Mouse (Mus musculus) heart, adult 11 months (tissue): ENCODE data around the gene Neu1.
"Not testable (repeated sequence)": the region's sequence is repeated elsewhere in the genome, so short reads cannot be mapped to it uniquely, and the experiment has no call there.

Experiments used
- DNase-seq: peaks from one replicate; pipeline ENCODE4 v3.0.0; 2022

Neu1 gene

DNA sequence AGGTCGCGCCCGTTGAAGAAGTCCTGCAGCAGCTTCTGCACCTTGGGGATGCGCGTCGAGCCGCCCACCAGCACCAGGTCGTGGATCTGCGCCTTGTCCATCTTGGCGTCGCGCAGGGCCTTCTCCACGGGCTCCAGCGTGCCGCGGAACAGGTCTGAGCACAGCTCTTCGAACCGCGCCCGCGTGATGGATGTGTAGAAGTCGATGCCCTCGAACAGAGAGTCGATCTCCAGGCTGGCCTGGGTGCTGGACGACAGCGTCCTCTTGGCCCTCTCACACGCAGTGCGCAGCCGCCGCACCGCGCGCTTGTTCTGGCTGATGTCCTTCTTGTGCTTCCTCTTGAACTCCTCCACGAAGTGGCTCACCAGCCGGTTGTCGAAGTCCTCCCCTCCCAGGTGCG is 39.8 kb downstream of the Neu1 start:
- peak; percentile 91 for DNase-seq

DNA sequence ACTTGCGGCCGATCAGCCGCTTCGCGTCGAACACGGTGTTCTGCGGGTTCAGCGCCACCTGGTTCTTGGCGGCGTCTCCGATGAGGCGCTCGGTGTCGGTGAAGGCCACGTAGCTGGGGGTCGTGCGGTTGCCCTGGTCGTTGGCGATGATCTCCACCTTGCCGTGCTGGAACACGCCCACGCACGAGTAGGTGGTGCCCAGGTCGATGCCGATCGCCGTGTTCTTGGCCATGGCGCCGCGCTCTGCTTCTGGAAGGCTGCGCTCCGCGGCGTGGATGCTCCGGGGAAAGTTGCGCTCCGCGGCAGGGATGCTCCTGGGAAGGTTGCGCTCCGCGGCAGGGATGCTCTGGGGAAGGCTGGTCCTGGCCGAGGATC is 40.6 kb downstream of the Neu1 start:
- not testable (repeated sequence) for DNase-seq

DNA sequence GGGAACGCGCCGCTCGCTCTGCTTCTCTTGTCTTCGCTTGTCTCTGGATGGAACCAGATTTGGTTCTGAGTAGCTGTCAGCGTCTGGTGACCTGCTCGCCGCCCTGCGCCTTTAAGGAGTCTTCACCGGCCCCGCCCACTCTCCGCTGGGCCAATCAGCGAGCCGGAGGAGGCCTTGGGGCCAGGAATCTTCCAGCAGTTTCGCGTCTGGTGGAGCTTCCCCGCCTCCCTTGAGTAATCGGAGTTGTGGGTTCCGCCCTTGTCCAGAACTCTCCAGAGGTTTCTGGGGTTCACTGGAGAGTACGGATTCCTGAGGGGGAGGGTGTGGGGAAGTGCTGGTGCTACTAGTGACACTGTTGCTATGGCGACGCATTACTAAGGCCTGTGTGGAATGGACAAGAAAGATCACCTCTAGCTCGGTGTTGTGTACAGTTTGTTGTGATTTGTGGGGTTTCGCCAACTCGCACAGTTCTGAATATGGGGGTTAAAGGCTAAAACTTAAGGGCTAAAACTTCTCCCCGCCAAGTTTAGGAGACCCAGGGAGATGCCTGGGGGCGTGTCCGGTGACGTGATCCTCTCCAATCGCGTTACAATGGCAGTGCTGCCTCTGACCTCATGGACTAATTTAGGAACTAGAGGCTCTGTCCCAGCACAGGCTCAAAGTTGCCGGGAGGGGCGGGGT is 41.2 kb downstream of the Neu1 start, which contains the start of the genes Hspa1a and Hspa1l:
Gene Hspa1a, minus strand, starts transcription at position 88 of the 681 bp plus-strand sequence.
Gene Hspa1l, plus strand, starts transcription at position 635 of the 681 bp plus-strand sequence.
- DNase-seq, result peak; percentile 100

DNA sequence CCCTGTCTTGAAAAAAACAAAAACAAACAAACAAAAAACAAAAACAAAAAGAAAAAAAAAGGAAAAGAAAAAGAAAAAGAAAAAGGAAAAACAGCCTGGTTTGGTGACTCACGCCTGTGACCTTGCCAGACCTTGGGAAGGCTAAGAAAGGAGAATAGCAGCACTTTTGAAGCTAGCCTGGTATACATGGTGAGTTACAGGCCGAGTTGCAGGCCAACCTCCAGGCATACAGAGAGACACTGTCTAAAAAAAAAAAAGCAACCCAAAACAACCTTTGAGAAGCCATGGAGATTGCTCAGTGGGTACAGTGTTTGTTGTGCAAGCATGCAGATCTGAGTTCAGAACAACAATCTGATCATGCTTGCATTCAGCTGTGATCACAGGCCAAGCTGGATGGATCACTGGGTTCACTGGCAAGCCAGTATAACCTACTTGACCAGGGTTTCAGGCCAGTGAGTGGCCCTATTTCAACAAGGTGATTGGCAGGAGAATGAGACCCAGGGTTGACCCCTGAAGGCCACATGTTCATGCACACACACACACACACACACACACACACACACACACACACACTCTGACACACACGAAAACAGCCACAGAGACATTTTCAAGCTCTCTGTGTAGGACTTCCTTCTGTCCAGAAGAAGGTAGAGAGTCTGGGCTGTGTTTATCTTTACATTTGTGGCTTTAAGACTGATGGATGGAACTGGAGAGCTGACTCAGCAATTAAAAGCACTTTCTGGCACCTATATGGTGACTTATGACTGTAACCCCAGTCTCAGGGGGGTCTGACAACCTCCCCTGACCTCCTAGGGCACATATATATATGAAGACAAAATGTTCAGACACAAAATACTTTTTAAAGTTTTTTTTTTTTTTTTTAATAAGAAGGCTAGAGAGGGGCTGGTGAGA is 44.8 kb downstream of the Neu1 start:
- no peak for DNase-seq

DNA sequence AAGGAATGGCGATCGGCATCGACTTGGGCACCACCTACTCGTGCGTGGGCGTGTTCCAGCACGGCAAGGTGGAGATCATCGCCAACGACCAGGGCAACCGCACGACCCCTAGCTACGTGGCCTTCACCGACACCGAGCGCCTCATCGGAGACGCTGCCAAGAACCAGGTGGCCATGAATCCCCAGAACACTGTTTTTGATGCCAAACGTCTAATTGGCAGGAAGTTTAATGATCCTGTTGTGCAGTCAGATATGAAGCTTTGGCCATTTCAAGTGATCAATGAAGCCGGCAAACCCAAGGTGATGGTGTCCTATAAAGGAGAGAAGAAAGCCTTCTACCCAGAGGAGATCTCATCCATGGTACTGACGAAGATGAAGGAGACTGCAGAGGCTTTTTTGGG is 45.9 kb downstream of the Neu1 start:
- peak; percentile 89 for DNase-seq

DNA sequence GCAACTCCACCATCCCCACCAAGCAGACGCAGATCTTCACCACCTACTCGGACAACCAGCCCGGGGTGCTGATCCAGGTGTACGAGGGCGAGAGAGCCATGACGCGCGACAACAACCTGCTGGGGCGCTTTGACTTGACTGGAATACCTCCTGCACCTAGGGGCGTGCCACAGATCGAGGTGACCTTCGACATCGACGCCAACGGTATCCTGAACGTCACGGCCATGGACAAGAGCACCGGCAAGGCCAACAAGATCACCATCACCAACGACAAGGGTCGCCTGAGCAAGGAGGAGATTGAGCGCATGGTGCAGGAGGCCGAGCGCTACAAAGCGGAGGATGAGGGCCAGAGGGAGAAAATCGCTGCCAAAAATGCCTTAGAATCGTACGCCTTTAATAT is 47.2 kb downstream of the Neu1 start:
- DNase-seq, result peak; percentile 91

DNA sequence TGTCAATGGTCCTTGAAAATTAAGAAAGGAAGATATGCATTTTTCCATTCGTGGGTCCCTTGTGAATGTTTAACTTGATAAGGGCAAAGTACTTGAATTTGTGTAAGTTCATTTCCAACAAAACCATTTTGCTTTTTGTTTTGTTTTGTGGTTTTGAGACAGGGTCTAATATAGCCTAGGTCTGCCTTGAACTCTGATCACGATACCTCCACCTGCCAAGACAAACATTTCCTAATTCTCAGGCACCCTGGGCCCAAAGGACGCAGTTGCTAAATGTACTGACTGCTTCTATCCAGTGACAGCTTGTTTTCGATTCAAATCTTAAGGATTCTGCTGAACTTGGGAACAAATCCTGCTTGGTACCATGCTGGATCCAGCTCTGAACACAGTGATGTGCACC is 48.6 kb downstream of the Neu1 start:
- DNase-seq, result no peak

DNA sequence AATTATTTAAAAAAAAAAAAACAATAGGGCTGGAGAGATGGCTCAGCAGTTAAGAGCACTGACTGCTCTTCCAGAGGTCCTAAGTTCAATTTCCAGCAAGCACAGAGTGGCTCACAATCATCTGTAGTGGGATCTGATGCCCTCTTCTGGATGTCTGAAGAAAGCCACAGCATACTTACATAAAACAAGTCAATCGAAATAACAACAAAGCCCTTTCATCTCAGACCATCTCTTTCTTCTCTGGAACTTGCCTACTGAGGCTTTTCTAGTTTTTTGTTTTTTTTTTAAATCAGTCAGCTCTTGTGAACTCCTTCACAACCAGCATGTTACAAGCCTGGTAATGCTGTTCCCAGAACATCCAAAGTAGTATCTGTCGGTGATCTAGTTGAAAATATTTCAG is 49.6 kb downstream of the Neu1 start:
- DNase-seq, result no peak

DNA sequence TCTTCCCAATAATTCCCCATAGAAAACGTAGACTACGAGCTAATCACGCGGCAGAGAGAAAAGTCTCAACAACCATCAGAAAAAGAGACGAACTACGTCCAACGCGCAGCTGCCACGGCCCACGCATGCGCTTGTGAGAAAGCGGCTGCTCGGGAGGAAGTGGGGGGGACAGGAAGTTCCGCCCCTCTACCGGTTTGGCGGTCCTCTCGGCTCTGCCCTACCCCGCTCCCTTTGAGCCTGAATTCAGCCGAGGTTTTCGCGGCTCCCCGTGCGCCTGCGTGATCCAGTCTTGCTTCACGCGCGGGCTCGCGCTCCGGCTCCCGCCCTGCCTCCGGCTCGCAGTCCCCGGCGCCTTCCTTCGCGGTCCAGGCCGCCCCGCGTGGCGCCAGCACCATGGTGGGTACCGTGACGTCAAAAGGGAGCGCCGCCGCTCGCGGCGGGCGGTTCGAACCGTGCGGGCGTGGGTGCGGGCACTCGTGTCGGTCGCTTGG is 50.7 kb downstream of the Neu1 start, which contains the start of gene Lsm2:
Gene Lsm2, plus strand, starts transcription at position 173 of the 491 bp plus-strand sequence.
- DNase-seq, result peak; percentile 99

DNA sequence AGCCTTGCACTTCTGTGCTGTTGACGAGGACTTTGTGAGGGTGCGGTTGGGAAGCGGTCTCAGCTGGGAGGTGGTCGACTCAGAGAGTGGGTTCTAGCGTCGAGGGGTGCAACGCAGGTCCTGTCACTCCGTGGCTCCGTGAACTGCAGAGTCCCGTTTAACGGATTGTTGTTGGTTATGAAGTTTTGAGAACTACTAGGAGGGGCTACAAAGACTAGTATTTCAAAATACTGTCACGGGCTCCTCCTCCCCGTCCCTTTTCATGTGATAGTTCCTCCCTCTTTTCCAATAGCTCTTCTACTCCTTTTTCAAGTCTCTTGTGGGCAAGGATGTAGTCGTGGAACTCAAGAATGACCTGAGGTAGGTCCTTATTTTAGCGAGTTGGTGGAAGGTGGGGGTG is 51.3 kb downstream of the Neu1 start:
- DNase-seq, result no peak

DNA sequence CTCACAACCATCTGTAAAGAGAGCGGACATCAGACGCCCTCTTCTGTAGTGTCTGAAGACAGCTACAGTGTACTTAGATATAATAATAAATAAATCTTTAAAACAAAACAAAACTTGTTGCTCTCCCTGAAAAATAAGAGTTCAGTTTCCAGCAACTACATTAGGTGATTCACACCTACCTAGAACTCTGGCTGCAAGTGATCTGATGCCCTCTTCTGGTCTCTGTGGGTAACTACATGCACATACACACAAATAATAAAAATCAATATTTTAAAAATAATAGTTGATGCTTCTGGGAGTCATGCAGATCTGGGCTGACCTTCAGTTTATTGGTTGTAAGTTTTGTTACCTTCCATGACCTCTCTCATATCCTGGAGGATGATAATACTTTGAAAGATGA is 53.2 kb downstream of the Neu1 start:
- no peak for DNase-seq
